ENCODE assay signal across 19 mouse cellular contexts in the genomic region with DNA sequence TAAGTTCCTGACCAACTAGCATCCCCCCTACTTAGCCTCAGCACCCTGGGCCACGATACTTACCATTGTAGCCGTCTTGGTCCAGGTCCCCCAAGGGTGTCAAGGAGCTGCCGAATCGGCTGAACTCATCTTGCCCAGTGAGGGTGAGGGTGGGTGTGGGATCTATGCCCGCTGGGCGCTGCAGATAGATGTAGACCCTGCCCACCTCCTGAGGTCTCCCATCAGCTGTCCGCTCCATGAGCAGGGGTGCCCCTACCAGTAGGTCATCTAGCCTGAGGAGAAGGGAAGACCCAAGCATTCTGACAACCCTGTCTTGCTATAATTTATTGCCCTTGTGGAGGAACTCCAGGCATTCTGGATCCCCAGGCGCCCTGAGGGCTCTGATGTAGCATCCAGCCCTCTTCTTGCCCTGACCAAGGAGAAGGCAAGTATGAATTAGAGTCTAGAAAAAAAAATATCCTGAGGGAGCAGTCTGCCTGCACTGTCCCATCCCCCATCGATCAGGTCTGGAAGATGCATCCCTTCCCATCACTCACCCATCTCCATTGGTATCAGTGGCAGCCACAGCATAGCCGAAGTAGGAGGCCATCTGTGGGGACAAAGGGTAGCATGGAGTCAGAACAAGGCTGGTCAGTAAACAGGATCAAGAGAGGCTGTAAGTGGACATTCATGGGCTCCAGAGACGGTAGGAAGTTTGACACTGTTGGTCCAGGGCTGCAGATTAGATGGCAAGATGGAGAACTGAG. TPM values are rescaled to one million over a fixed set of nuclear protein-coding genes. Genes with fewer than 3 reads are reported as not detected.
A peak's percentile ranks its signal among the peaks of the same experiment; 100 is the strongest.
DNase-seq lines count a peak whose midpoint lies in the region; ATAC-seq and TF ChIP-seq lines count a peak whose summit lies in the region.
"Had no signal": no experiment of that assay in that cellular context is flagged by ENCODE, and none has a peak within 500 bp of the region (broad histone marks: within the 10 kb centered on the region; RNA-seq: fewer than 3 reads in every experiment).

No protein-coding gene starts in this region.

- 87% methylated on average over 11 of the region's 11 CpGs for WGBS in heart, adult 2 months
- 89% methylated on average over 11 of the region's 11 CpGs for WGBS in heart, embryonic 16.5 days

- no peak for TF ChIP-seq EP300 in heart, adult 2 months (IDR thresholded peaks at IDR 0.05; ENCODE audit: insufficient read depth, low read depth, low read length)

- peaks cover 19% of the 10 kb centered on the region for H3K79me3 ChIP-seq in C2C12 (ENCODE audit: low read depth)

- no peak for TF ChIP-seq CTCF in heart, adult 2 months (IDR thresholded peaks at IDR 0.05)
- TF ChIP-seq CTCF in C2C12 (IDR thresholded peaks at IDR 0.05; ENCODE audit: control insufficient read depth, insufficient read depth, insufficient read length) = no peak

- intact Hi-C loops in heart, adult 2 months (cut with DNase I) = no loop called here
- intact Hi-C loops in heart, postnatal 14 days (cut with DNase I) = loop anchor here (1.0 kb wide), 1 partner anchor 35 kb away; no protein-coding TSS in a partner anchor
- intact Hi-C loops in heart, postnatal 36 days (cut with DNase I) = loop anchor here (1.0 kb wide), 1 partner anchor 35 kb away; no protein-coding TSS in a partner anchor

- no peaks in the 10 kb centered on the region; the same call in 1 of the 2 replicates for H3K79me2 ChIP-seq in heart, adult 2 months (replicated peaks; ENCODE audit: control insufficient read depth, insufficient read depth, low read length)
- H3K79me2 ChIP-seq in C2C12 (ENCODE audit: control insufficient read depth, insufficient read depth) (peaks cover 47% of the 10 kb centered on the region), myocyte (ENCODE audit: control insufficient read depth, insufficient read depth) (peaks cover 19% of the 10 kb centered on the region)

- H3K9ac ChIP-seq in heart, adult 2 months (ENCODE audit: low read depth, low read length) = no peak overlapping the region
- H3K9ac ChIP-seq in heart, embryonic 16.5 days (ENCODE audit: low read length) = 0 out of 2 replicates have a peak overlapping the region, but pooled peaks have one; percentile 43
- H3K9ac ChIP-seq: embryonic facial prominence, embryonic 15.5 days; liver, embryonic 14.5 days; midbrain, embryonic 13.5 days; stomach, embryonic 15.5 days had no signal

- peaks cover 13% of the 10 kb centered on the region for H3K36me3 ChIP-seq in heart, adult 2 months (ENCODE audit: control insufficient read depth, insufficient read depth, low read length)
- H3K36me3 ChIP-seq in heart, embryonic 16.5 days (ENCODE audit: control insufficient read depth, insufficient read depth) = peaks cover 64% of the 10 kb centered on the region
- H3K36me3 ChIP-seq in C2C12 (ENCODE audit: control insufficient read depth, insufficient read depth) = peaks cover 98% of the 10 kb centered on the region
- H3K36me3 ChIP-seq in myocyte (ENCODE audit: control insufficient read depth, insufficient read depth) = peaks cover 85% of the 10 kb centered on the region
- H3K36me3 ChIP-seq: midbrain, embryonic 13.5 days had no signal

- H3K27me3 ChIP-seq in heart, adult 2 months (ENCODE audit: control insufficient read depth, insufficient read depth, low read length) = no peaks in the 10 kb centered on the region
- H3K27me3 ChIP-seq in heart, embryonic 16.5 days (ENCODE audit: control insufficient read depth, insufficient read depth, low read length) = no peaks in the 10 kb centered on the region
- no peaks in the 10 kb centered on the region for H3K27me3 ChIP-seq in C2C12 (ENCODE audit: control insufficient read depth, insufficient read depth, insufficient read length)
- H3K27me3 ChIP-seq in myocyte (ENCODE audit: control insufficient read depth, insufficient read depth, insufficient read length) = no peaks in the 10 kb centered on the region
- H3K27me3 ChIP-seq: CH12.LX; embryonic facial prominence, embryonic 15.5 days; midbrain, embryonic 13.5 days; stomach, embryonic 15.5 days had no signal

- no peak for DNase-seq in heart, adult 2 months
- no peak for DNase-seq in heart, postnatal 14 days
- no peak for DNase-seq in heart, postnatal 36 days
- DNase-seq: adrenal gland, adult 8-10 months; gastrocnemius, postnatal 36 days; layer of hippocampus, postnatal 36 days had no signal

- H3K4me2 ChIP-seq in heart, embryonic 16.5 days (ENCODE audit: low read depth, low read length) = no peak overlapping the region
- no peak overlapping the region for H3K4me2 ChIP-seq in myocyte (ENCODE audit: low read depth)
- H3K4me2 ChIP-seq: embryonic facial prominence, embryonic 15.5 days; heart, embryonic 11.5 days; midbrain, embryonic 13.5 days; stomach, embryonic 15.5 days had no signal

- H3K4me3 ChIP-seq in heart, adult 2 months = no peak overlapping the region
- H3K4me3 ChIP-seq in heart, embryonic 16.5 days (ENCODE audit: low read length) = no peak overlapping the region
- H3K4me3 ChIP-seq in C2C12 (ENCODE audit: insufficient read depth, poor library complexity, severe bottlenecking) = peak overlapping the region; percentile 2
- no peak overlapping the region for H3K4me3 ChIP-seq in myocyte
- H3K4me3 ChIP-seq: embryonic facial prominence, embryonic 10.5 days; embryonic facial prominence, embryonic 15.5 days; gastrocnemius, adult 2 months; midbrain, embryonic 13.5 days; stomach, embryonic 15.5 days had no signal

- peak overlapping the region; percentile 5; the same call in 1 of the 2 replicates for H3K27ac ChIP-seq in heart, adult 2 months
- H3K27ac ChIP-seq in heart, embryonic 16.5 days (ENCODE audit: low read length) = 0 out of 2 replicates have a peak overlapping the region, but pooled peaks have one; percentile 28
- H3K27ac ChIP-seq: embryonic facial prominence, embryonic 10.5 days; embryonic facial prominence, embryonic 15.5 days; gastrocnemius, adult 2 months; liver, embryonic 14.5 days; macrophage; midbrain, embryonic 13.5 days; stomach, embryonic 15.5 days had no signal

- TF ChIP-seq POLR2A in heart, adult 2 months (IDR thresholded peaks at IDR 0.05; ENCODE audit: insufficient read depth, low read depth, low read length) = no peak
- peak; percentile 8 for TF ChIP-seq POLR2A in myocyte (IDR thresholded peaks at IDR 0.05; ENCODE audit: insufficient read length, low read depth)

- peaks cover 15% of the 10 kb centered on the region for H3K4me1 ChIP-seq in heart, adult 2 months (ENCODE audit: control insufficient read depth, insufficient read depth, low read length)
- peaks cover 41% of the 10 kb centered on the region for H3K4me1 ChIP-seq in heart, embryonic 16.5 days (ENCODE audit: control insufficient read depth, insufficient read depth, low read length)
- H3K4me1 ChIP-seq: midbrain, embryonic 13.5 days; stomach, embryonic 15.5 days had no signal

- no peak for ATAC-seq in heart, embryonic 16.5 days (replicated peaks; ENCODE audit: extremely low read depth, insufficient read depth, low FRiP score)

- H3ac ChIP-seq in C2C12 (ENCODE audit: control insufficient read depth, insufficient read length, low read depth) (no peak overlapping the region), myocyte (ENCODE audit: control insufficient read depth, insufficient read length) (no peak overlapping the region)

- H3K9me3 ChIP-seq in heart, embryonic 16.5 days (replicated peaks; ENCODE audit: control insufficient read depth, low read length) = no peaks in the 10 kb centered on the region
- H3K9me3 ChIP-seq: embryonic facial prominence, embryonic 10.5 days; embryonic facial prominence, embryonic 15.5 days; midbrain, embryonic 13.5 days; stomach, embryonic 15.5 days had no signal

TF ChIP-seq in C2C12, 6 proteins besides CTCF, POLR2A, EP300 and RAD21:
- TF ChIP-seq USF1 (IDR thresholded peaks at IDR 0.05; ENCODE audit: low read depth) (no peak), CEBPB (IDR thresholded peaks at IDR 0.05; ENCODE audit: low read depth) (no peak), MYOD1 (IDR thresholded peaks at IDR 0.05; ENCODE audit: control insufficient read depth, insufficient read length, low read depth) (no peak), MAX (IDR thresholded peaks at IDR 0.05) (no peak), MYOG (IDR thresholded peaks at IDR 0.05; ENCODE audit: control insufficient read depth, extremely low read depth, insufficient read length) (no peak), FOSL1 (IDR thresholded peaks at IDR 0.05; ENCODE audit: insufficient read depth, low read length, poor library complexity, severe bottlenecking) (no peak)

TF ChIP-seq in myocyte, 11 proteins besides CTCF, POLR2A, EP300 and RAD21 (continues in another document):
- no peak for TF ChIP-seq SRF (IDR thresholded peaks at IDR 0.05; ENCODE audit: control insufficient read depth, insufficient read length, low read depth)
- TF ChIP-seq CEBPB (IDR thresholded peaks at IDR 0.05; ENCODE audit: insufficient read depth, poor library complexity, severe bottlenecking) = no peak
- TF ChIP-seq USF1 (IDR thresholded peaks at IDR 0.05; ENCODE audit: low read depth) = no peak
- TF ChIP-seq TCF3 (IDR thresholded peaks at IDR 0.05; ENCODE audit: insufficient read length, low read depth) = no peak
- TF ChIP-seq POLR2AphosphoS2 (IDR thresholded peaks at IDR 0.05; ENCODE audit: insufficient read length, low read depth) = no peak
- no peak for TF ChIP-seq MAX (IDR thresholded peaks at IDR 0.05; ENCODE audit: low read depth)
- no peak for TF ChIP-seq E2F4 (IDR thresholded peaks at IDR 0.05; ENCODE audit: insufficient read depth)
- no peak for TF ChIP-seq MYOD1 (IDR thresholded peaks at IDR 0.05; ENCODE audit: control insufficient read depth in 1 of 3, insufficient read length in 2 of 3, low read depth in 2 of 3)

RNA-seq across cellular contexts. Expression of gene Itga5, which starts 12.9 kb away (rescaled TPM):
- total RNA-seq in heart, adult 2 months (2021) = 10 to 100 TPM; 36.4 to 36.7 TPM
- polyA plus RNA-seq in heart, adult 2 months (2012; rRNA removed) = 38.6 and 44.6 TPM in 2 replicates
- 10 to 100 TPM; 61.1 to 70.4 TPM for total RNA-seq in heart, postnatal 14 days (2021)
- 64.0 and 72.7 TPM in 2 replicates for polyA plus RNA-seq in heart, embryonic 16.5 days (2015; fragmentation: Nextera tagmentation; extraction: Ambion mirVana)
- total RNA-seq in heart, postnatal 36 days (2021) = 10 to 100 TPM; 46.1 to 47.1 TPM
- 104 TPM for polyA plus RNA-seq in C2C12 (2012; fragmentation: generic; extraction: Trizol)
- polyA plus RNA-seq in myocyte (2012; fragmentation: generic; extraction: Trizol) = 162 TPM

RNA-seq across cellular contexts. Expression of gene Zfp385a, which starts 13.8 kb away (rescaled TPM):
- 10 to 100 TPM; 10.1 to 10.4 TPM for total RNA-seq in heart, adult 2 months (2021)
- polyA plus RNA-seq in heart, adult 2 months (2012; rRNA removed) = 7.3 and 12.0 TPM in 2 replicates
- total RNA-seq in heart, postnatal 14 days (2021) = 10 to 100 TPM; 16.6 to 18.4 TPM
- 6.5 and 7.5 TPM in 2 replicates for polyA plus RNA-seq in heart, embryonic 16.5 days (2015; fragmentation: Nextera tagmentation; extraction: Ambion mirVana)
- total RNA-seq in heart, postnatal 36 days (2021) = 10 to 100 TPM; 12.9 to 13.0 TPM
- 21.2 TPM for polyA plus RNA-seq in C2C12 (2012; fragmentation: generic; extraction: Trizol)
- polyA plus RNA-seq in myocyte (2012; fragmentation: generic; extraction: Trizol) = 35.6 TPM
- polyA plus RNA-seq: activated CD4-positive, CD25-positive, alpha-beta regulatory T cell, adult 4 months had no signal

RNA-seq across cellular contexts. Expression of gene Gpr84, which starts 43.3 kb away (rescaled TPM):
- total RNA-seq in heart, adult 2 months (2021) = not detected
- polyA plus RNA-seq in heart, adult 2 months (2012; rRNA removed) = 0.06 TPM in 1 of 2 replicates, not detected in the other
- total RNA-seq in heart, postnatal 14 days (2021) = not detected
- polyA plus RNA-seq in heart, embryonic 16.5 days (2015; fragmentation: Nextera tagmentation; extraction: Ambion mirVana) = 0.19 TPM in 1 of 2 replicates, not detected in the other
- not detected for total RNA-seq in heart, postnatal 36 days (2021)
- polyA plus RNA-seq in C2C12 (2012; fragmentation: generic; extraction: Trizol) = not detected
- 0.05 TPM for polyA plus RNA-seq in myocyte (2012; fragmentation: generic; extraction: Trizol)
- total RNA-seq: adrenal gland, adult 8-10 months; gastrocnemius, adult 2 months; gastrocnemius, postnatal 36 days had no signal
- polyA plus RNA-seq: activated CD4-positive, CD25-positive, alpha-beta regulatory T cell, adult 4 months had no signal
